ENCODE assay signal across 9 mouse cellular contexts in the genomic region with DNA sequence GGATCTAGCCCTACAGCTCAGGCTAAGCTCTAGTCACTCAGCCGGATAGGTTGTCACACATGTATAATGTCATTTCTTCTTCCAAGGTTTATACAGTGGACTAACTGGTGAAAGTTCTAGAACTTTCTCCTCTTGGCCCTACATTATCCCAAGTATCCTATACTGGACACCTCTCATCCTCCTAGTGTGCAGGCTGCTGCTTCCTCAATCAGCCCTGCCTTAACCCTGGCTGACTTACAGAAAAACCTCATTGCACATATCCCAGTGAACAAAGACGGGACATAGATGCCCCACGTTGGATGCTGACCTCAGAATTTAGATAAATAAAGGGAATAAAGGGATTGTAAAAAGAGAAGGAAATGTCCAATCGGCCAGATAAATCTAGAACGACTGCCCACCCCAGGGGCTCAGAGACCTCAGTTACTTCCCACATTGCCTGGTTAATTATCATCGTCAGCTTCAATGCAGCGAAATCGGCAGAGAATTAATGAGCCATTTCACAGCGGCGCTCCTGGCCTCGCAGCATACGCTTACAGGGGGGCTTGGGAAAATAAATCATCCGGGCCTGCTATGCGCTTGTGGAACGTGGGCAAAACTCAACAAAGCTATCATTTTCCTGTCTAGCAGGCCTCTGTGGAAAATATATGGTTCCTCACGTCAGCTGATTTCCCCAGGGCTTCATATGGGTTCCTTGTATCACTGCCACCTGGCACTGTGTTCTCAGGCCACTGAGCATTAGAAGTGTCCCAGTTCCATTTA.
DNase-seq lines count a peak whose midpoint lies in the region; ATAC-seq and TF ChIP-seq lines count a peak whose summit lies in the region.
"Had no signal": no experiment of that assay in that cellular context is flagged by ENCODE, and none has a peak within 500 bp of the region (broad histone marks: within the 10 kb centered on the region; RNA-seq: fewer than 3 reads in every experiment).

No protein-coding gene starts in this region.

- no peak for ATAC-seq in hindbrain, postnatal 0 days
- peak; percentile 85 for ATAC-seq in neural tube, embryonic 11.5 days (ENCODE audit: insufficient read depth, low FRiP score, low TSS enrichment)
- ATAC-seq in megakaryocyte progenitor cell, adult 5-6 weeks (replicated peaks; ENCODE audit: poor library complexity), result no peak
- no peak for ATAC-seq in inflammation-experienced regulatory T-cells, adult 6 months
- ATAC-seq: intestine, embryonic 16.5 days had no signal

- H3K9ac ChIP-seq in hindbrain, postnatal 0 days (replicated peaks; ENCODE audit: low read length), result no peak overlapping the region
- H3K9ac ChIP-seq in neural tube, embryonic 11.5 days (ENCODE audit: low read length), result no peak overlapping the region

- no peaks in the 10 kb centered on the region for H3K36me3 ChIP-seq in hindbrain, postnatal 0 days (ENCODE audit: insufficient read depth, low read length)
- no peaks in the 10 kb centered on the region for H3K36me3 ChIP-seq in neural tube, embryonic 11.5 days (ENCODE audit: control insufficient read depth, insufficient read depth, low read length)

- H3K27me3 ChIP-seq in hindbrain, postnatal 0 days (ENCODE audit: insufficient read depth, low read length), result no peaks in the 10 kb centered on the region
- H3K27me3 ChIP-seq in neural tube, embryonic 11.5 days (ENCODE audit: control insufficient read depth, insufficient read depth, low read length), result no peaks in the 10 kb centered on the region

- WGBS in hindbrain, postnatal 0 days, result 25% methylated on average over 16 of the region's 16 CpGs
- WGBS in neural tube, embryonic 11.5 days, result 22% methylated on average over 16 of the region's 16 CpGs

- 0 out of 2 replicates have a peak overlapping the region, but pooled peaks have one; percentile 11 for H3K27ac ChIP-seq in hindbrain, postnatal 0 days
- H3K27ac ChIP-seq in neural tube, embryonic 11.5 days (ENCODE audit: low read depth, low read length), result peak overlapping the region; percentile 76

- DNase-seq in heart, adult 11 months, result peak; percentile 53
- no peak for DNase-seq in heart, postnatal 10 days
- peak; percentile 70 for DNase-seq in embryo, embryonic 11 days
- DNase-seq in hindbrain, postnatal 0 days (ENCODE audit: low spot score), result peak; percentile 70
- peak; percentile 80 for DNase-seq in neural tube, embryonic 11.5 days (ENCODE audit: low spot score)
- no peak for DNase-seq in frontal cortex, postnatal 36 days (ENCODE audit: low spot score in 2 of 2)

- H3K4me3 ChIP-seq in hindbrain, postnatal 0 days (ENCODE audit: low read length), result no peak overlapping the region
- no peak overlapping the region for H3K4me3 ChIP-seq in neural tube, embryonic 11.5 days (ENCODE audit: low read depth, low read length)

- no peak for TF ChIP-seq CTCF in hindbrain, postnatal 0 days (IDR thresholded peaks at IDR 0.05; ENCODE audit: low read depth)

- peaks cover 8% of the 10 kb centered on the region; the same call in 1 of the 2 replicates for H3K4me1 ChIP-seq in hindbrain, postnatal 0 days (ENCODE audit: insufficient read depth, low read length)
- H3K4me1 ChIP-seq in neural tube, embryonic 11.5 days (ENCODE audit: control insufficient read depth, insufficient read depth, low read length), result peaks cover 12% of the 10 kb centered on the region

- intact Hi-C loops in heart, postnatal 10 days (cut with DNase I), result no loop called here

- H3K9me3 ChIP-seq in hindbrain, postnatal 0 days (ENCODE audit: low read length), result no peaks in the 10 kb centered on the region
- H3K9me3 ChIP-seq in neural tube, embryonic 11.5 days (ENCODE audit: control insufficient read depth, low read length), result no peaks in the 10 kb centered on the region

- H3K4me2 ChIP-seq in hindbrain, postnatal 0 days (ENCODE audit: low read depth, low read length), result peak overlapping the region; percentile 28; the same call in 1 of the 2 replicates
- no peak overlapping the region for H3K4me2 ChIP-seq in neural tube, embryonic 11.5 days (ENCODE audit: low read depth)

Comparison
In these comparisons a context has a peak if more than half of its experiments do, and no peak if none do; other contexts are left out.
1. DNase-seq: peak in heart, adult 11 months (single experiment), embryo, embryonic 11 days (single experiment), hindbrain, postnatal 0 days (single experiment) and neural tube, embryonic 11.5 days (single experiment); none in heart, postnatal 10 days (0 of 2) and frontal cortex, postnatal 36 days (0 of 2).